Mouse (Mus musculus): Measurements from ENCODE around the gene Snx10. TPM values are rescaled to one million over a fixed set of nuclear protein-coding genes. Genes with fewer than 3 reads are reported as not detected.

Gene Snx10
- polyA plus RNA-seq, 1 experiment from 2014 or later, result 19.2 TPM

DNA sequence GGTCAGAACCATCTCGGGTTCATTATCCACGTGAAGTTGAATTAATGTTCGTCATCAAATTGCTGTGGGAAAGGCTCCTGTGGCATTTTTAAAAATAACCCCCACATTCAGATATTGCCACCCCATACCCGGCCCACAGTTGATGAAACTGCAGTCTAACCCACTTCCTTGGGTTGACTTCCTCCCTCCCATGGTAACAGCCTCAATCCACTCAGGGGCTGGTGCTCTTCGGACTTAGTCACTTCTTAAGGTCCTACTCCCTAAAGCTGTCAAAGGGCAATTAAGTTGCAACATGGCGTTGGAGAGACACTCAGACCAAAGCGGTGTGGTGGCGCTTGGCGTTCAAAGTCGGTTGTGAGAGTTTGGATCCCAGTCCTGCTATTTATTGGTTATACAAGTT, 80.0 kb downstream of the Snx10 start:
- no peak for DNase-seq (ENCODE audit: low spot score)
- 90% methylated on average over 10 of the region's 10 CpGs for WGBS
- Histone ChIP-seq H3K9me3 (ENCODE audit: control insufficient read depth, low read length) (no peaks in the 10 kb centered on the region), H3K4me3 (ENCODE audit: low read depth, low read length) (no peak overlapping the region), H3K9ac (ENCODE audit: low read depth, low read length) (no peak overlapping the region), H3K4me2 (ENCODE audit: low read depth, low read length) (no peak overlapping the region), H3K27ac (replicated peaks; ENCODE audit: low read depth, low read length) (no peak overlapping the region), H3K27me3 (replicated peaks; ENCODE audit: control insufficient read depth, insufficient read depth, low read length) (no peaks in the 10 kb centered on the region), H3K4me1 (ENCODE audit: control insufficient read depth, insufficient read depth, low read length) (no peaks in the 10 kb centered on the region), H3K36me3 (ENCODE audit: control insufficient read depth, insufficient read depth, low read length) (no peaks in the 10 kb centered on the region)
- ATAC-seq (ENCODE audit: low read depth), result no peak

DNA sequence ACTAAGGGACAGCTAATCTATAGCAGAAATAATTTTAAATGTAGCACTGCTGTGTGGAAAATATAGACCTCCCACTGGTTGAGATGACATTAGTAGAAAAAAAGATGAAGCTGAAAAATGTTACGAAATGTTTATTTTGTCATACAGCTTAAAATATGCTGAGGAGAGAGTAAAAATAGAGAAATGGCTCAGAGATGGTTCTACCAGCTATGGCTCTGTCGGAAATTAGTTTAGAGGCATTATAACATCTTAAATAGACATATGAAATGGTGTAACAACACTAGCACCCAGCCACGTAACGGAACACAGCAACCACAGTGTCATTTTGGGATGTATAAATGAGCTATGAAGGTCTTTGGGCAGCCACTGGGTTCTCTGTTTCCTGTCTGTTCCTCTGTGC, 82.5 kb downstream of the Snx10 start:
- H3K4me3 ChIP-seq (ENCODE audit: low read depth, low read length), result no peak overlapping the region
- H3K9me3 ChIP-seq (ENCODE audit: control insufficient read depth, low read length), result no peaks in the 10 kb centered on the region
- no peak overlapping the region for H3K9ac ChIP-seq (ENCODE audit: low read depth, low read length)
- DNase-seq (ENCODE audit: low spot score) (no peak), ATAC-seq (ENCODE audit: low read depth) (no peak)
- WGBS, result 82% methylated on average over 4 of the region's 4 CpGs
- H3K4me2 ChIP-seq (ENCODE audit: low read depth, low read length), result no peak overlapping the region
- no peak overlapping the region for H3K27ac ChIP-seq (replicated peaks; ENCODE audit: low read depth, low read length)
- H3K36me3 ChIP-seq (ENCODE audit: control insufficient read depth, insufficient read depth, low read length), result no peaks in the 10 kb centered on the region
- no peaks in the 10 kb centered on the region for H3K4me1 ChIP-seq (ENCODE audit: control insufficient read depth, insufficient read depth, low read length)
- no peaks in the 10 kb centered on the region for H3K27me3 ChIP-seq (replicated peaks; ENCODE audit: control insufficient read depth, insufficient read depth, low read length)

DNA sequence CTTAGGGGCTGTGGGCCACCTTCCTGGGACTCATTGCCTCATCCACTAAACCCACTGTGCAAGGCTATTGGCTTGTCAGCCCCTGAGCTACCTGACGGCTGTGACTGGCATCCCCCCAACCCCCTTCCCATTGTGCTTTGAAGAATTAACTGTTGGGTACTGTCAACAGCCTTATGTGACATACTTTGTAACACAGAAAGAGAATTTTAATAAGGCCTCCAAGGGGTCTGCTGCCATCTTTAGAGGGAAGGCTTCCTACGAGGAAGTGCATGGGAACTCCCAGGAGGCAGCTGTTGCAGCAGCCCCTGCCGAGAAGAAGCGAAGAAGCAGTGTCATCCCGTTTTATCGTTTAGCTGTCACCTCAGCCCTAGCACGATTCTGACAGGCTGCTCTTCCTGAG, 83.1 kb downstream of the Snx10 start:
- Histone ChIP-seq H3K27ac (replicated peaks; ENCODE audit: low read depth, low read length) (no peak overlapping the region), H3K36me3 (ENCODE audit: control insufficient read depth, insufficient read depth, low read length) (no peaks in the 10 kb centered on the region), H3K4me3 (ENCODE audit: low read depth, low read length) (no peak overlapping the region), H3K9ac (ENCODE audit: low read depth, low read length) (no peak overlapping the region), H3K4me2 (ENCODE audit: low read depth, low read length) (no peak overlapping the region), H3K4me1 (ENCODE audit: control insufficient read depth, insufficient read depth, low read length) (no peaks in the 10 kb centered on the region), H3K27me3 (replicated peaks; ENCODE audit: control insufficient read depth, insufficient read depth, low read length) (peaks cover 3% of the 10 kb centered on the region; the same call in 1 of the 2 replicates), H3K9me3 (ENCODE audit: control insufficient read depth, low read length) (no peaks in the 10 kb centered on the region)
- DNase-seq (ENCODE audit: low spot score) (no peak), ATAC-seq (ENCODE audit: low read depth) (no peak)
- WGBS, result 29% methylated on average over 7 of the region's 7 CpGs

DNA sequence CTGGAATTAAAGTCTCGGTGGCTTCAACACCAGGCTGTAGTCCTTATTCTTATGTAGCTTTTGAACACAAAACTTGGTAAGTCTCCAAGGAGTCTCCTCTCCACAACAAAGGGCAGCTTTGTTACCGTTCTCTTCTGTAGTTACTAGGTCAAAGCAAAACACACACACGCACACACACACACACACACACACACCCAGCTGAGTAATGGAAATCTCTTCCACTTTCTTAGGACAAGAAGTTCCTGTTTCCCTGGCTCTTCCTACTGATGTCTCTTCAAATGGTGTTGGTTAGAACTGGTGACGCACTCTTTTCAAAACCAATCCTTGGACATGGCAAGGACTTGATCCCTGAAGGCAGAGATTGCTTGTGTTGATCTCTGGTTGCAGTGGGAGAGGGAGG, 87.9 kb downstream of the Snx10 start:
- H3K27ac ChIP-seq (replicated peaks; ENCODE audit: low read depth, low read length), result no peak overlapping the region
- H3K4me2 ChIP-seq (ENCODE audit: low read depth, low read length), result peak overlapping the region; percentile 95; the same call in 1 of the 2 replicates
- 80% methylated on average over 4 of the region's 4 CpGs for WGBS
- H3K36me3 ChIP-seq (ENCODE audit: control insufficient read depth, insufficient read depth, low read length), result no peaks in the 10 kb centered on the region
- no peak overlapping the region for H3K9ac ChIP-seq (ENCODE audit: low read depth, low read length)
- no peak overlapping the region for H3K4me3 ChIP-seq (ENCODE audit: low read depth, low read length)
- ATAC-seq (ENCODE audit: low read depth) (no peak), DNase-seq (ENCODE audit: low spot score) (no peak)
- H3K27me3 ChIP-seq (replicated peaks; ENCODE audit: control insufficient read depth, insufficient read depth, low read length), result peaks cover 7% of the 10 kb centered on the region; the same call in 1 of the 2 replicates
- H3K9me3 ChIP-seq (ENCODE audit: control insufficient read depth, low read length), result no peaks in the 10 kb centered on the region
- peaks cover 4% of the 10 kb centered on the region; the same call in 1 of the 2 replicates for H3K4me1 ChIP-seq (ENCODE audit: control insufficient read depth, insufficient read depth, low read length)

DNA sequence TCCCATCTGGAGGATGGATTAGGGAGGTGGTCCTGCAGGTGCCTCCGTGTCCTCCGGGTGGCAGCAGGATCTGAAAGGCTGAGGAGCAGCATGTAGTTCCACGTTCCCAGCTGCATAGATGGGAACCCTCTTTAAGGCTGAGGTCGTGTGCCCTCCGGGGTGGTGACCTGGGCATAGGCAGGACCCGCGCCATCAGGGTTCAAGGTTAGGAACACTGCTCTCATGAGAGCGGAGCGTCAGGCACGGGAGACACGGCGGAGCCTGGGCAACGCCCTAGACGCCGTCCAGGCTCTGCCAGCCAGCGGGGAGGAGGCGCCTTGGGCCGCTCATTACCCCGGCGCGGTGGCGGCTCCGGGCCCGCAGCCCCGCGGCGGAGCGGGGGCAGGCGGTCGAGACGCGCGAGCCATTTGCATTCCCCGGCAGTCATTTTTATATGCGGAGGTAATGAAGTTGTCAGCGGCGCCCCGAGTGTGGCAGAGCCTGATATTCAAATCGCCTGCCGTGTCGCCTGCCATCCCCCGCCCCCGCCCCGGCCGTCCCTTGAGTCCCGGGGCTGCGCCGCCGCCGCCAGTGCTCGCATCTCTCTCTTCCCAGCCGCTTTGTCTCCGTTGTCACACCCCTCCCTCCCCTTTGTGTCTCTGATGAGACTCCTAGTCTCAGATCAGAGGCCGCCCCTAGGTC, 88.8 kb downstream of the Snx10 start:
- Histone ChIP-seq H3K9me3 (ENCODE audit: control insufficient read depth, low read length) (no peaks in the 10 kb centered on the region), H3K27me3 (replicated peaks; ENCODE audit: control insufficient read depth, insufficient read depth, low read length) (peaks cover 7% of the 10 kb centered on the region; the same call in 1 of the 2 replicates), H3K4me3 (ENCODE audit: low read depth, low read length) (peak overlapping the region; percentile 58), H3K36me3 (ENCODE audit: control insufficient read depth, insufficient read depth, low read length) (no peaks in the 10 kb centered on the region), H3K4me2 (ENCODE audit: low read depth, low read length) (peak overlapping the region; percentile 95), H3K9ac (ENCODE audit: low read depth, low read length) (peak overlapping the region; percentile 67), H3K27ac (replicated peaks; ENCODE audit: low read depth, low read length) (no peak overlapping the region), H3K4me1 (ENCODE audit: control insufficient read depth, insufficient read depth, low read length) (peaks cover 4% of the 10 kb centered on the region; the same call in 1 of the 2 replicates)
- ATAC-seq (ENCODE audit: low read depth) (peak; percentile 88), DNase-seq (ENCODE audit: low spot score) (peak; percentile 59)
- WGBS, result 2% methylated on average over 51 of the region's 54 CpGs

DNA sequence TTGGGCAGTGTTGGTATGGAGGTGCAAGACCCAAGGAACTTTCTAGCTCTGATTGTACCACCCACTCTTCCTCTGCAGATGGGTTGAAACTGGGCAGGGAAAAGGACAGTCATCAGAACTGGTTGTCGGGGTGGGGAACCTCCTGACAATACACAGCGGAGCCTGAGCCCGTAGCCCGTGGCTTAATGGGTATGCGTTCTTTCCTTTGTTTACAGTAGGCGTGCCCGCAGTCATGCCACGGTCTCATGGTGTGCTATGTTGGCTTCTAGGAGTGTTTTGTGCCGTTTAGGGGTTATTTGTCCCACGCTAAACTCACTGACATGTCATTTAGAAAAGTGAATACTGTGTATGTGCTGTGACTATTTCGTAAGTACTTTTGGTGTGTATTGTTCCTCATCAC, 90.0 kb downstream of the Snx10 start:
- H3K36me3 ChIP-seq (ENCODE audit: control insufficient read depth, insufficient read depth, low read length), result no peaks in the 10 kb centered on the region
- H3K27ac ChIP-seq (replicated peaks; ENCODE audit: low read depth, low read length), result no peak overlapping the region
- H3K27me3 ChIP-seq (replicated peaks; ENCODE audit: control insufficient read depth, insufficient read depth, low read length), result peaks cover 7% of the 10 kb centered on the region; the same call in 1 of the 2 replicates
- ATAC-seq (ENCODE audit: low read depth), result no peak
- peaks cover 4% of the 10 kb centered on the region; the same call in 1 of the 2 replicates for H3K4me1 ChIP-seq (ENCODE audit: control insufficient read depth, insufficient read depth, low read length)
- whole genome bisulfite sequencing, result 80% methylated on average over 11 of the region's 11 CpGs
- H3K4me2 ChIP-seq (ENCODE audit: low read depth, low read length), result no peak overlapping the region
- no peak overlapping the region for H3K9ac ChIP-seq (ENCODE audit: low read depth, low read length)
- no peak overlapping the region for H3K4me3 ChIP-seq (ENCODE audit: low read depth, low read length)
- no peaks in the 10 kb centered on the region for H3K9me3 ChIP-seq (ENCODE audit: control insufficient read depth, low read length)
- DNase-seq (ENCODE audit: low spot score), result no peak

DNA sequence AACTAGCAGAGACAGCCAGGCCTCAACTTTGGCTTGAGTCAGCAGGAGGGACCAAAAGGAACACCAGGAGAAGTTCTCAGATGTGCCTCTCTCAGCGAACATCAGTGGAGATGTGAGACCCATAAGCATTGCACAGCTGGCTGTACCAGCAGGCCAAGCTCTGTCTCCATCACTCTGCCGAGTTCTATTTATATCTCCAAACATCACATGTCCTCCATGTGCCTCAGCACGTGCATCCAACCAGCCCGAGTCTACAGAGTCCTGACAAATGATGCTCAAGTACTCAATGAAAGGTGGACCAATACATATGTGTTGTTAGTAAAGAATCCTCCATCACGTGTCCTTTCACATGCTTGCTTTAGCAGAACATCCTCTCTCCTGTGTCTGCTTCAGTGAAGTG, 103.1 kb downstream of the Snx10 start:
- Histone ChIP-seq H3K9ac (ENCODE audit: low read depth, low read length) (no peak overlapping the region), H3K4me2 (ENCODE audit: low read depth, low read length) (no peak overlapping the region), H3K4me1 (ENCODE audit: control insufficient read depth, insufficient read depth, low read length) (no peaks in the 10 kb centered on the region), H3K36me3 (ENCODE audit: control insufficient read depth, insufficient read depth, low read length) (no peaks in the 10 kb centered on the region), H3K4me3 (ENCODE audit: low read depth, low read length) (no peak overlapping the region), H3K27ac (replicated peaks; ENCODE audit: low read depth, low read length) (no peak overlapping the region), H3K9me3 (ENCODE audit: control insufficient read depth, low read length) (no peaks in the 10 kb centered on the region), H3K27me3 (replicated peaks; ENCODE audit: control insufficient read depth, insufficient read depth, low read length) (no peaks in the 10 kb centered on the region)
- WGBS, result 86% methylated on average over 5 of the region's 5 CpGs
- ATAC-seq (ENCODE audit: low read depth) (no peak), DNase-seq (ENCODE audit: low spot score) (no peak)

DNA sequence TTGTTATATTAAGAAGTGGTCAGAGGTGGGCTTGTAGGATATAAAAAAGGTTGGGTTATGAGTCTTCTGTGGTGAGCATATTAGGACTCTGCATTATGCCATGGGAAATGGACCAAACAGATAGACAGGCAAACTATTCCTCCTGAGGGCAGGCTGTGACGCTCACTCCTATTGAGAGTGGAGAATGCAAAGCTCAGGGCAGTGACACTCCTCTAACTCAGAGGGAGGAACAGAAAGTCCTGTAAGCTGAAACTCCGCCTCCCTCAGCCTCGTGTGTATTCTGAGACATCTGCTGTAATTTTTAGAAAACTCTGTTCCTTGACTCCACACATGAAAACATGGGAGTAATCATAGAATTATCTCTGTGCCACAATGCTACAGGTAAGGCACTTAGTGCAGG, 106.0 kb downstream of the Snx10 start:
- DNase-seq (ENCODE audit: low spot score) (no peak), ATAC-seq (ENCODE audit: low read depth) (no peak)
- no peak overlapping the region for H3K4me3 ChIP-seq (ENCODE audit: low read depth, low read length)
- H3K27me3 ChIP-seq (replicated peaks; ENCODE audit: control insufficient read depth, insufficient read depth, low read length), result no peaks in the 10 kb centered on the region
- no peak overlapping the region for H3K9ac ChIP-seq (ENCODE audit: low read depth, low read length)
- no peaks in the 10 kb centered on the region for H3K4me1 ChIP-seq (ENCODE audit: control insufficient read depth, insufficient read depth, low read length)
- 39% methylated on average over 3 of the region's 3 CpGs for WGBS
- no peaks in the 10 kb centered on the region for H3K9me3 ChIP-seq (ENCODE audit: control insufficient read depth, low read length)
- H3K4me2 ChIP-seq (ENCODE audit: low read depth, low read length), result no peak overlapping the region
- H3K27ac ChIP-seq (replicated peaks; ENCODE audit: low read depth, low read length), result no peak overlapping the region
- H3K36me3 ChIP-seq (ENCODE audit: control insufficient read depth, insufficient read depth, low read length), result no peaks in the 10 kb centered on the region

DNA sequence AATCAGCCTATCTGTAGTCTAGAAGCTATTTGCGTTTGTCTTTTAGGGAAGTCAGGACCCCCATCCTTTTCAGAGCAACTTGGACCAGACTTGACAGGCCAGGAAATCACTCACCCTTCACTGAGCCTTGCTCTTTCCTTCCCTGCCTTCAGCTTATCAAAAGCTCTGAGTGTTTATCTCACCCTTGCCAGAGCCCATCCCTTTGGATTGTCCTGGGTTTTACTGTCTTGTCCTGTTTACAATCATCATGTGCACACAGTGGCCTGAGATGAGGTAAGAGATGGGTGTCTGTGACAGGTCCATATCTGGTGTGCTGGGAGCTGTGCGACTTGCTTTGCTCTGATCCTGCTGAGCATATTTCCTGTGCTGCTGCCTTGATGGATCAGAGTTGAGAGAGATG, 106.5 kb downstream of the Snx10 start:
- Histone ChIP-seq H3K36me3 (ENCODE audit: control insufficient read depth, insufficient read depth, low read length) (no peaks in the 10 kb centered on the region), H3K9me3 (ENCODE audit: control insufficient read depth, low read length) (no peaks in the 10 kb centered on the region), H3K27ac (replicated peaks; ENCODE audit: low read depth, low read length) (no peak overlapping the region), H3K4me1 (ENCODE audit: control insufficient read depth, insufficient read depth, low read length) (no peaks in the 10 kb centered on the region), H3K27me3 (replicated peaks; ENCODE audit: control insufficient read depth, insufficient read depth, low read length) (no peaks in the 10 kb centered on the region), H3K4me2 (ENCODE audit: low read depth, low read length) (no peak overlapping the region), H3K9ac (ENCODE audit: low read depth, low read length) (no peak overlapping the region), H3K4me3 (ENCODE audit: low read depth, low read length) (no peak overlapping the region)
- 65% methylated on average over 2 of the region's 2 CpGs for WGBS
- ATAC-seq (ENCODE audit: low read depth), result no peak
- DNase-seq (ENCODE audit: low spot score), result no peak

Data from embryonic facial prominence, embryonic 14.5 days (tissue).